Mouse (Mus musculus): ENCODE results near the gene Map3k13.
A peak's percentile ranks its signal among the peaks of the same experiment; 100 is the strongest.
"Not testable (repeated sequence)": the region's sequence is repeated elsewhere in the genome, so short reads cannot be mapped to it uniquely, and the experiment has no call there.

Gene Map3k13

DNA sequence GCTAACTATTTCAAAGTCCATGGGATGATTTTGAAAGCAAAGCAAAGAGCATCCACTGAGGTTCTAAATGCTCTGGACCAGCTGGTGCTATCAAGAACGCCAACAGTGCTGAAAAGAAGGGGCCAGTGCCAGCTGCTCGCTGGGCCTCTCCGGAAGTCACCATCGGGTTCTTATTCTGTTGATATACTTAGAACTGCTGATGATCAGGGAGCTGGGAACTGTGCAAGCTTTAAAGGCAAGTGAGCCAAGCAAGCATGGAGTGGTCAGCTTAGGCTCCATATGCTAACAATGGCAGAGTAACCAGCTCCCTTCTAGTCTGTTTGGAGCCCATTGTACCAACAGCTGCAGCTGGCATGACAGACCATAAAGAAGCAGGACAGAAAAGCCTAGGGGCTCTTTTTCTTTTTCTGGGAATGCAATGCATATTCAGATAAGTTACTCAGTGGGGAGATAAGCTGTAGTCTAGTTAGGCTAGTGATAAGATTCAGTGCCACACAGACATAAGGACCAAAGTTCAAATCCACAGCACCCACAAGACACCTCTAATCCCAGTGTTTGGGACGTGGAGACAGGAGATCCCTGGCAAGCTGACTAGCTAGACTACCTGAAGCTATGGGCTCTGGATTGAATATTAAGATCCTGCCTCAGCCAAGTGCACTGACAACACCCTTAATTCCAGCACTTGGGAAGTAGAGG is 60.6 kb downstream of the Map3k13 start:
- peak; percentile 47 to 57 for DNase-seq

- no peak for DNase-seq
Measured at GRCm38 (mm10) chr16:21856134-21856533, 62.0 kb downstream of the Map3k13 start.

DNA sequence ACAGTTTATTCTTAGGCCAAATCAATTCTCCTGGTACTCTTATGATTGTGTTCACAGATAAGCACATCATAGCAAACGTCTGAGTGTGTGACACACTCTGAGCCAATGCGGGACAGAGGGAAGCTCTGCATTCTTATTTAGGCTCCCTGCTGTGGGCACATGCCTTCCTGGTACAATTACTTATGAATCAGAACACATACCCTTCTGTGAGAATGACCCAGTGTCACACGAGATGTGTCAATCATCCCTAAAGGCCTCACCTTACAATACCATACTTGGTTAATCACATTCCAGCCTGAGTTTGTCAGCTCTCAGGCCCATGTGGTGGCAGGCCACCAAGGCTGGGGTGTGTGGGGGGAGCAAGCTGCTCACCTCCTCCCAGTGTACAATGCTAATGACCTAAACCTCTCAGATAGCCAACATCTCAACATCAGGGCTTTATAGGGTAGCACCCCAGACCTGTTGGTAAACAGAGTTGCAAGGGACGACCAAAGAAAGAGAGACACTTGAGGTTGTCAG is 63.0 kb downstream of the Map3k13 start:
- no peak for DNase-seq

DNA sequence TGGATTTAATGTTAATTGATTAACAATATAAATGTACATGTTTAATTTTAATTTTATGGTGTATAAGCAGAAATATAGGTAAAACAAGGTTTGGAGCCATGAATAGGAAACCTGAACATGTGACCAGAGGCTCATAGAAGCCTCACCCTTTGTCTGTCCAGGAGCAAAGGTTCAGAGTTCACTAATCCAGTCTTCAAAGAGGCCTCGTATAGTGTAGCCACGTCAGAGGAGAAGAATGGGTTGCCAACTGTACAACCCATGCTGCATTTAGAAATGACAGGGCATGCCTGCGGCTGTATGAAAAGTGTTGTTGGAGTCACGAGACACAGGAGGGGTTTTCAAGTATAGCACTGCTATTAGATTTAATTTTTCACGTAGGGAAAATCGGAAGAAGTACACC is 64.0 kb downstream of the Map3k13 start:
- no peak for DNase-seq

GRCm38 (mm10) chr16:21858882-21859281 is 64.7 kb downstream of the Map3k13 start:
- DNase-seq: no peak

- DNase-seq: no peak
Measured at GRCm38 (mm10) chr16:21862448-21862847, 68.3 kb downstream of the Map3k13 start.

DNA sequence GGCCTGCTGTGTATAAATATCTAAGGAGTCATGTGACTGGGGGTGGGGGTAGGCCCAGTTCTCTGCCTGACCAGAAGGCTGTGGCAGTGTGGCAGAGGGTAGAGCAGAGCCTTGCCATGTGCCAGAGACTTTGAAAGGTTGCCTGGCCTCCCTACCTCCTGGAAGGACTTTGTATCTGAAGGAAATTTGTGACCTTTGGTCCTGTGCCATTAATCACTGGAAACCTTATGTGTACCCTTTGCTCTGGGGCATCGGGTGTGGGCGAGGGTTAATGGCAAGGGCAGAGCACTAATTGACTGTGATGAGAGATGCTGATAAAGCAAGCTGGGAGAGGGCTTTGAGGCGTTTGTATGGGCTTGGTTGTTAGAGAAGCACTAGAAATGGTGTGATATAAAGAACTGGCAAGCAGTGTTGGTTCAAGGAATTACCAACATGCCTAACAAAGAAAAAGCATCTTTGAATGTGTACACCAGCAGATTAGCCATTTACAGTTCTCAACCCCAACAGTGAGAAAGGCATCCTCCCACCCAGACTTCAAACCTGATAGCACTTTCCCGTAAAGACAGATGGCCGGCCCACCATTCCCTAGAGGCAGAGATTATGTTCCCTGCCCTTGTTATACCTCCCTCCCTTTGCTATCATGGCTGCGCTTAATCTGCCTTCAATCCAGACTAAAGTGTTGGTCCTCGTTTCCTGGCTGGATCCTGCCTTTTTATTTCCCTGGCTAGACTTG is 71.3 kb downstream of the Map3k13 start:
- peak; percentile 41 to 42 for DNase-seq

- no peak for DNase-seq
Measured at GRCm38 (mm10) chr16:21865983-21866575, 71.9 kb downstream of the Map3k13 start.

DNA sequence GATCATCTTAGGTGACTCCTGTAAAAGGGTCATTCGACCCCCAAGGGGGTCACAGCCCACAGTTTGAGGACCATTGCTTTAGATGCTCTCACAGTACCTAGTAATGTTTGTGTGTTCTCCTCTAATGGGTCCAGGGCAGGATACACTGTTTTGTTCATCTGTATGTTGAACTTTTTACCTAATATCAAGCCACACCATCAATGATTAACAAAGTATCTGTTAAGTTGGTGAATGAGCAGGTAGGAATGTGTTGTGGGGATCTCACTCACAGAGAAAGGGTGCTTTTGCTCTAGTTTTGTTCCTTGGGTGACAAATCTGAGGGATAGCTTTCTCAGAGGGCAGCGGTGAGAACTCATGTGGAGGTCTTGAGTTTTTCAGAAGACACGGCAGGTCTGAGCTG is 73.6 kb downstream of the Map3k13 start:
- no peak for DNase-seq

DNA sequence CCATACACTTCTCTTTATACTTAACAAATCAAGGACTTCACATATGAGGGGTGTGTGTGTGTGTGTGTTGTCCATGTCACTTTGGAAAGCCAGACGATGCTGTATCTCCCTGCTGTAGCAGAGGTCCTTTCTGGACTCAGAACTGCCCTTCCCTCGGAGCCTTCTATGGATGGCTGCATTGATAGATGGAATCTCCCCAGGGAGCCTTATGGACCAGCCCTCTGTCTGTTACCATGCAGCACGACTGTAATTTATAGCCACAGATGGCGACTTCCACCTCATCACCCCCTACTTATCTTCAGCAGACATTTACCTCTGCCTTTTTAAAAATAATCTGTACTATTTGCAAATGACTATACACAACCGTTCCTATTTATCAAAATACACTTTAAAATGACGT is 74.5 kb downstream of the Map3k13 start:
- DNase-seq: peak; percentile 39 to 44

- no peak for DNase-seq
Measured at GRCm38 (mm10) chr16:21869879-21870278, 75.7 kb downstream of the Map3k13 start.

- DNase-seq: no peak
Measured at GRCm38 (mm10) chr16:21877735-21878134, 83.6 kb downstream of the Map3k13 start.

DNA sequence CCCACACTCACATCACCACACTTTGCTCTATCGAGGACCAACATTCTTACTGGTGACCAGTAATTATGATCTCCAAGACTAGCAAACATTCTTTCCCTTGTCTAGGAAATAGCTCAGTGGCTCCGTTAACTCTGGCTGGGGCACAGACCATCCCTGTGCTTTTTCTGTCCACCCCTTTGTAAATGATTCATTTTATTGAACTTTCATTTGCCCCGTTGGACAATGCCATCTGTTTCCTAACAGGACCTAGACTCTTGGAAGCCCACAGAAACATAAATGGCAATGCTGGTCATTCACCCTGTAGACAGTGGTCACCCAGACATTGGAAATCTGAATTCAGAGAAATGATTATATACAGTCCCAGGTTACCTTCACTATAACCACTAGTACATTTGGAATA is 84.7 kb downstream of the Map3k13 start:
- DNase-seq: no peak

DNA sequence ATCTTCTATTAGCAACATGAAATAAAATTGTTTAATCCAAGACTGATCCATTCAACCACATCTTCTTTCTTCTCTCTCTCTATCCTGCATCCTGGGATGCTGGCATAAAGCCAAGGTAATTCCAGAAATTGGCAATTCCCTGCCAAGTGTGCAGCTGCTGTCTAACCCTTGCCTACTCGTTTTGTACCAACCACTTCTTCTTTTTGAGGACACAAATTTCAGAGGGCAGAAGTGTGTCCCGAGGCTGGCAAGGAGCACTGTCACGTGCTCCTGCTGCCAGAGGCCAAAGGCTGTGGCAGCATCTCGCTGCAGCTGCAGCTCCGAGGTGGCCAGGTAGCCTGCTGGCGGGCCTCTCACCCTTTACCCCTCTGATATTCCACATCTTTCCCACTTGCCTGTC is 87.0 kb downstream of the Map3k13 start:
- peak; percentile 65 to 72 for DNase-seq

DNA sequence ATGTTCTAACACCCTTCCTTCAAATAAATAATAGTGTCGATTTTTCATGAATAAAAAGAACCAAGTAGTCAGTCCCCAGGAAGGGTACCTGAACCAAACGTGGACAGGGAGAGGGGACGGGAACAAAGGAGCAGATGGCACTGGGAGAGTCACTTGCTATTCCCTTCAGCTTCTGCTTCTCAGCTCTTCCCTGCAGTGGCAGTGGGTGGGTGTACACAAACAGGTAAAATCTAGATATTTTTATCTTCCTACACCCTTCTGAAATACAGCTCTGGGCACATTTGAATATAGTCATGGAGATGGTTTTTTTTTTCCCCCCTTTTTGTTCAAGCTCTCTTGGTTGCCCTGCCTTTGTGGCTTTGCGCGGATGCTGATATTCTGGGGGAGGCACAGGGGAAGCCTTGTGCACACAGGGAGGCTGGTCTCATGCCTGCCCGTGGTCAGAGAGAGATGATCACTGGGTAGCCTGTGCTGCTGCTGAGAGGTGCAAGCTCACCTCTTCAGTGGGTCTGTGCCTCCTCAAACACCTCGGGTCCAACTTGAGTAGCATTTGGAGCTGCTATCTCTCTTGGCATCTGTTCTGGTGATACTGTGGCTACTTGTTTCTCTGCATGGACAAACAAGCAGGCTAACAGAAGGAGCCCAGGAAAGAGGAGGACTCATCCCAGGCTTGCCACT is 87.6 kb downstream of the Map3k13 start:
- DNase-seq: peak; percentile 32 to 37

GRCm38 (mm10) chr16:21887601-21888000 is 93.5 kb downstream of the Map3k13 start:
- DNase-seq: no peak

- DNase-seq: no peak
Measured at GRCm38 (mm10) chr16:21893890-21894289, 99.7 kb downstream of the Map3k13 start.

DNA sequence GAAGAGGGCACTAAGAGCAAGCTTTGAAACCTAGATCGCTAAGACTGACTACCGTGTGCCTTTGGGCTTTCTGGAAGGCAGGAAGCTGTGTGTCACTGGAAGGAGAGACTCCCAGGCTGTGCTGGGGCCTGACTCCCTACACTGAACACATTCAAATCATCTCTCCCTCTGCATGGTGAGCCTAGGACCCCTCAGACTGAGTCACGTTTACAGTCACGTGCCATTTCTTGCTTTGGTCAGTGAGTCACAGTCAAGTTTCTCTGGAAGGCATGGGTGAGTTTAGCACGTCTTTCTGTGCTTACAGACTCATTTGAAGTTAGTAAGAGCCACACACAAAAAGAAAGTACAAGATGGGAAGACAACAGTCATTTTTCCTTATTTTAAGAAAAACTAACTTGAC is 107.1 kb downstream of the Map3k13 start:
- DNase-seq: no peak

DNA sequence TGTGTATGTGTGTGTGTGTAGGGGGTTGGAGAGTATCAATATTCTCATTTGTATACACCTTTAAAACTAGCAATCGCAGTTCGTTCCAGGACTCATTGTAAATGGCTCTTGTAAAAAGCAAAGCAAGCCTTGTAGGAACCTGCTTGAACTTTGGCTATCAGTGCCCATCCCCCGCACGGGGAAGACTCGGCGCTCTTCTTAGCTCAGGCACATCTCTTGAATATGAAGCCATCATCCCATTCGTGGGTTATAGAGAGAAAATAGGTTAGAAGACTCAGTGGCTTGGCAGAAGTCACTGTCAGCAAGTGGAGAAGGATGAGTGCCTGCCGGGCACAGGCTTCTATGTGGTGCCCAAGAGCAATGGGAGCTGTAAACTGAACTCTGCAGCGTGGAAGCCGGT is 110.5 kb downstream of the Map3k13 start:
- no peak for DNase-seq

GRCm38 (mm10) chr16:21905996-21906395 is 111.8 kb downstream of the Map3k13 start:
- no peak for DNase-seq

DNA sequence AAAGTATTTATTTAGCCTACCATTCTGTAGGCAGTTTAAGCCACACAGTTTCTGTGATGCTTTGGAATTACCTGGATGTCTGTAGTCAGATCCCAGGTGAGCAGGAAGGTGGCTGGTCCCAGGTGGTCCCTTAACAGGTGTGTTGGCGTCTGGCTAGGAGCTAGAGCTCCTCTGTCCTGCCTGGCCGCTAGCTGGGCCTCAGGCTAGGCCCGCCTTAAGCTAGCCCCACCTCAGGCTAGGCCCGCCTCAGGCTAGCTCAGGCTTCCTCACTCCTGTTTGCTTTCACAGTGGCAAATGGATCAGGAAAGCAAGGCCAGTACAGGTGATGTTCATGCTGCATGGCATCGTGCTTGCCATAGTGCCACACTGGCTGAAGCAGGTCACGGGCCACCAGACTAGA is 112.8 kb downstream of the Map3k13 start:
- no peak for DNase-seq

DNA sequence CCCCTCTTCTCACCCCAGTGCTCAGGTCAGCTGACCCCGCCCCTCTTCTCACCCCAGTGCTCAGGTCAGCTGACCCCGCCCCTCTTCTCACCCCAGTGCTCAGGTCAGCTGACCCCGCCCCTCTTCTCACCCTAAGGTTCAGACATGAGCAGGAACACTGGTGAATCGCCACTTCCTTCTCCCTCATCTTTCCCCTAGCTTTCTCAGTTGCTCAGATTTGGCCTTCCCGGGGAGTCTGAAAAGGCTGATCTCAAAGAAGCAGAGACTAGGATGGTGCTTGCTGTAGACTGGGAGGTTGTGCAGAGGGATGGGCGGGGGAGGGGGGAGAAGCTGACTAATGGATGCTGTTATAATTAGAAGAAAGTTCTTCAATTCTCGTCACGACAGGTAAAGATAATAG is 114.8 kb downstream of the Map3k13 start:
- DNase-seq: not testable (repeated sequence)

GRCm38 (mm10) chr16:21913347-21913746 is 119.2 kb downstream of the Map3k13 start:
- DNase-seq: no peak

Data from cerebellum, postnatal 25 days (tissue).